Mouse (Mus musculus): Measurements from ENCODE around the gene Maats1. TPM values are rescaled to one million over a fixed set of nuclear protein-coding genes. Genes with fewer than 3 reads are reported as not detected.
A peak's percentile ranks its signal among the peaks of the same experiment; 100 is the strongest.

Gene Maats1
- polyA plus RNA-seq, 1 experiment, result not detected

GRCm38 (mm10) chr16:38379088-38379487 is 37.1 kb upstream of the Maats1 start:
- Histone ChIP-seq H3K9me3 (no peaks in the 10 kb centered on the region), H3K36me3 (replicated peaks; ENCODE audit: low read length) (peaks cover 9% of the 10 kb centered on the region), H3K4me1 (peaks cover 61% of the 10 kb centered on the region), H3K4me3 (replicated peaks) (no peak overlapping the region), H3K27me3 (replicated peaks) (no peaks in the 10 kb centered on the region)
- no peak for TF ChIP-seq GATA1 (IDR thresholded peaks at IDR 0.05; ENCODE audit: borderline replicate concordance, low read length)
- no peak for TF ChIP-seq FLI1 (IDR thresholded peaks at IDR 0.05; ENCODE audit: low read length)

DNA sequence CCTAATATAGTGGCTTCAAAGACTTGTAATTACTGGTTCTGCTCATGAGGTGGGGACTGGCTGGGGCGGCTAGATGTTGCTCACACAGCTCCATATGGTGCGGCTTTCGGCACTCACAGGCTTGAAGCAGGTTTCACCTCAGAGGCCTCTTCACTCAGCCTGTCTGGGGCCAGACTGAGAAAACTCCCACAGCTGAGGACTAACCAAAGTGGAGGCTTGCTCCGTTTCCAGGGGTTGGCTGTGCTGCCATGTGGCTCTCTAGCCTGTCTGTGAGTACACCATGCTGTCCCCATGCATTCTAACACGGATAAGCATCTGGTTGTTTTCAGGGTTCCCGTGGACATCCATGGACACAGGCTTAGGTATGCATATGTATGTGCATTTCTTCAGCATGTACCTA is 36.6 kb upstream of the Maats1 start:
- H3K36me3 ChIP-seq (replicated peaks; ENCODE audit: low read length), result peaks cover 9% of the 10 kb centered on the region
- TF ChIP-seq GATA1 (IDR thresholded peaks at IDR 0.05; ENCODE audit: borderline replicate concordance, low read length), result no peak
- H3K4me1 ChIP-seq, result peaks cover 61% of the 10 kb centered on the region
- no peaks in the 10 kb centered on the region for H3K9me3 ChIP-seq
- H3K4me3 ChIP-seq (replicated peaks), result no peak overlapping the region
- no peaks in the 10 kb centered on the region for H3K27me3 ChIP-seq (replicated peaks)

DNA sequence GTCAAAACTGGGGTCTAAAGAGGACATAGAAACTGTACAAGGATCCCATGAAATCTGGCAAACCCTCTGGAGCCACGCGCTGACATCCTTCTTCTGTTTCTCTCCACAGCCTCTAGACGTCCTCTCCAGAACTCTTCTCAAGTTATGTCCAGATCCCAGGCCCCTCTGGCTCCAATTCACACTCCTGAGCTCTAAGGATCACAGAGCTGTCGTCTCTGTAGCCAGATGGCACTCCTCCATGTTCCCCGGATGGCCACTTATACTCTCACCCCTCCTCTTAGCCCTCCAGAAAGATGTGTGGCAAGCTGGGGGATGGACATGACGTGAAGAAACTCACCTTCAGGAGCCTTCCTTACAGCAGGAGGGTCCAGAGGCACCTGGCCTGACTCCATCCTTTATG is 35.6 kb upstream of the Maats1 start:
- Histone ChIP-seq H3K4me3 (replicated peaks) (peak overlapping the region; percentile 90), H3K4me1 (peaks cover 69% of the 10 kb centered on the region), H3K36me3 (replicated peaks; ENCODE audit: low read length) (peaks cover 9% of the 10 kb centered on the region), H3K9me3 (no peaks in the 10 kb centered on the region), H3K27me3 (replicated peaks) (no peaks in the 10 kb centered on the region)
- no peak for TF ChIP-seq GATA1 (IDR thresholded peaks at IDR 0.05; ENCODE audit: borderline replicate concordance, low read length)
- no peak for TF ChIP-seq FLI1 (IDR thresholded peaks at IDR 0.05; ENCODE audit: low read length)

GRCm38 (mm10) chr16:38376841-38377249 is 34.9 kb upstream of the Maats1 start:
- no peak for TF ChIP-seq FLI1 (IDR thresholded peaks at IDR 0.05; ENCODE audit: low read length)
- TF ChIP-seq GATA1 (IDR thresholded peaks at IDR 0.05; ENCODE audit: borderline replicate concordance, low read length), result no peak
- Histone ChIP-seq H3K4me3 (replicated peaks) (peak overlapping the region; percentile 90), H3K4me1 (peaks cover 76% of the 10 kb centered on the region), H3K9me3 (no peaks in the 10 kb centered on the region), H3K36me3 (replicated peaks; ENCODE audit: low read length) (peaks cover 9% of the 10 kb centered on the region), H3K27me3 (replicated peaks) (no peaks in the 10 kb centered on the region)

DNA sequence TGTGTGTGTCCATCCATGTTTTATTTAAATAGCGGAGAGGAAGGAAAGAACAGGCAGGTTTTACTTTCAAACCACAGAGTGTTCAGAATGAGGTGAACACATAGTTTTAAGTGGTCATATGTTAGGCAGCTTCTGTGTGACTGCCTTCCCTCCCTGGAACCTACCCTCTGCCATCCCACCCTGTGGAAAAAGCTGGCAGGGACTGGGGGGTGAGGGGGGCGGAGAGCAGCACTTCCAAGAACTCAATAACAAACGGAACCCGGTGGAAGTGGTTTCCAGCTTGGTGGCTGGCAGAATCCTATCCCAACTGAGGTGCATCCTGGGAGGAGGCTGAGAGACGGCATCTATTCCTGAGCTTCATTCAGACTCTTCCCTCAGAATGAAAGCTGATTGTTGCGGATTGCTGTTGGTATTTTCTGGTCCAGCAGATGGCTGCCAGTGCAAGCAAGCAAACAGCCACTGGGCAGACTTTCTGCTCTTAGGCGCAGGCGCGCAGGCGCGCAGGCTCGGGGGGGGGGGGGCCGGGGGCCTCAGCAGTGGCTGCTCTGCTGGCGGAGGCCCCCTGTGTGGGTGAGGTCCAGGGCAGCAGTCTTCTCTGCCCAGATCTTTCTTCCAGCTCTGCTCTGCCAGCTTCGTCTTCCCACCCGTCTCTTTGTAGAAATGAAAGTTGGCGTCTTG is 34.4 kb upstream of the Maats1 start:
- Histone ChIP-seq H3K36me3 (replicated peaks; ENCODE audit: low read length) (peaks cover 9% of the 10 kb centered on the region), H3K4me3 (replicated peaks) (peak overlapping the region; percentile 90), H3K27me3 (replicated peaks) (no peaks in the 10 kb centered on the region), H3K9me3 (no peaks in the 10 kb centered on the region), H3K4me1 (peaks cover 82% of the 10 kb centered on the region)
- no peak for TF ChIP-seq GATA1 (IDR thresholded peaks at IDR 0.05; ENCODE audit: borderline replicate concordance, low read length)
- TF ChIP-seq FLI1 (IDR thresholded peaks at IDR 0.05; ENCODE audit: low read length), result no peak

DNA sequence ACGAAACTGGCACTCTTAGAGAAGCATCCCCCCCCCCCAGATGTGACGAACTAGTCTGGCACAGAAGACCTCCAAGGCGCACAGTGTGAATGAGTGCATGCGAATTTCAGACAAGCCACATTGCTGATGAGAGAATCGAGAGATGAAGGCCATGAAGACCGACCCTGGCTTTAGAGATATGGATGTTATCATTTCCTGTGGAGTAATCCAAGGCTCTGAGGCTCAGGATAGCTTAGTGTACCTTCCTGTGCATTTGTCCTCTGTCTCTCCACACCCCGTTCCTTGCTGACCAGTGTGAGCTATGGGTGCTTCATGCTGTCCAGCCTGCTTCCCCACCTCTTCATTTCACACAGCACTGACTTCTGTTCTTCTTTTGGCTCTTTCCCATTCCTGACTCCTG is 33.2 kb upstream of the Maats1 start:
- Histone ChIP-seq H3K4me3 (replicated peaks) (peak overlapping the region; percentile 81), H3K9me3 (no peaks in the 10 kb centered on the region), H3K36me3 (replicated peaks; ENCODE audit: low read length) (peaks cover 14% of the 10 kb centered on the region), H3K4me1 (peaks cover 93% of the 10 kb centered on the region), H3K27me3 (replicated peaks) (no peaks in the 10 kb centered on the region)
- no peak for TF ChIP-seq GATA1 (IDR thresholded peaks at IDR 0.05; ENCODE audit: borderline replicate concordance, low read length)
- no peak for TF ChIP-seq FLI1 (IDR thresholded peaks at IDR 0.05; ENCODE audit: low read length)

DNA sequence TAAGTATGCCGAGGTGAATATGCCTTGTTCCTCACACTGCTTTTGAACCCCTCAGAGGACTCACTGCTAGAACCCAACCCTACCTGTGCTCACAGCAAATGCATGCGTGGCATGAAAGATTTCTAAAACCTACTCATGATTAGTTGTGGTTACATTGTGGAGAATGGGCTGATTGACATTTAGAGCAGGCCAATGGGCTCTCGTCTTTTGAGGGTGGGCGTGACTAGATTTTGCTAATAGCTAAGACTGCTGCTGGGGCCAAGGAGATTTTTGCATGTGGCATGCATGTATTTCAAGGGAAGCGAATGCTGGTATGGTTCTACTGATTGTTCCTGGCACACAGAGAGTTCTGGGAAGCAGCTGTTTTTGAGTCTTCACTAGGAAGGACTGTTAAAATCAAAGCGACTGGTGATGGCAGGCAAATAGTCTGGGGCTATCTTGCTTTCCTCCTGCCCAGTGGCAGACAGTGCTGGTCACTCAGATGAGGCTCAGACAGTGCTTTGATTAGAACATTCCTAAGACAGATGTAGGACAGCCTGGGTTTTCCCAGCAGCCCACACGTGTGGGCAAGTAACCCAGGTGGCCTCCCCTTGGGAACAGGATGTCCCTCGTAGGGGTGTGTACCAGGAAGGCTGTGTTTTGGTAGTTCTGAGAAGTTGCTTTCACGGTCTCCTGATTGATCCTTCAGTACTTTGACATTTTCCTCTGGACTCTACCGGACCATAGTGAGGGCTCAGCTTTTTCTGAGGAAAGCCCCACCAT is 32.6 kb upstream of the Maats1 start:
- Histone ChIP-seq H3K27me3 (replicated peaks) (no peaks in the 10 kb centered on the region), H3K4me1 (peaks cover 94% of the 10 kb centered on the region), H3K36me3 (replicated peaks; ENCODE audit: low read length) (peaks cover 14% of the 10 kb centered on the region), H3K4me3 (replicated peaks) (no peak overlapping the region), H3K9me3 (no peaks in the 10 kb centered on the region)
- TF ChIP-seq FLI1 (IDR thresholded peaks at IDR 0.05; ENCODE audit: low read length) (no peak), GATA1 (IDR thresholded peaks at IDR 0.05; ENCODE audit: borderline replicate concordance, low read length) (no peak)

GRCm38 (mm10) chr16:38373941-38374340 is 32.0 kb upstream of the Maats1 start:
- Histone ChIP-seq H3K4me3 (replicated peaks) (no peak overlapping the region), H3K36me3 (replicated peaks; ENCODE audit: low read length) (peaks cover 14% of the 10 kb centered on the region), H3K9me3 (no peaks in the 10 kb centered on the region), H3K27me3 (replicated peaks) (no peaks in the 10 kb centered on the region), H3K4me1 (peaks cover 96% of the 10 kb centered on the region)
- TF ChIP-seq FLI1 (IDR thresholded peaks at IDR 0.05; ENCODE audit: low read length) (no peak), GATA1 (IDR thresholded peaks at IDR 0.05; ENCODE audit: borderline replicate concordance, low read length) (no peak)

DNA sequence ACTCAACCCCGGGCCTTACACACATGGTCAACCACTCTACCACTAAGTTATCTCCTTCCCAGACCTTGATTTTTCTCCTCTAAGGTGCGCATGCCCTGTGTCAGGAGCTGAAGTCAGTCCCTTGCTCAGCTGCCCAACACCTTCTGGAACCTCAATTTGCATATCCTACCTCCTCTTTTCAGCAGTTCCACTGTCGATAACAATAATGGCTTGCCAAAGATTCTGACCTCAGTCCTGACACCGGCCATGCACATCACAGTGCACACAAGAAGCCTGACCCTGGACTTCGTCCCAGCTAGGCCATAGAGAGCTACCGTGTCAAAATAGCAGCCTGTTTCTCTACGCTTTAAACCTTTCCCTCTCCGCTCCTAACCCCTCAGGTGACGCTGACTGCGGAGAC is 31.5 kb upstream of the Maats1 start:
- Histone ChIP-seq H3K36me3 (replicated peaks; ENCODE audit: low read length) (peaks cover 9% of the 10 kb centered on the region), H3K4me1 (peaks cover 96% of the 10 kb centered on the region), H3K4me3 (replicated peaks) (no peak overlapping the region), H3K9me3 (no peaks in the 10 kb centered on the region), H3K27me3 (replicated peaks) (no peaks in the 10 kb centered on the region)
- TF ChIP-seq FLI1 (IDR thresholded peaks at IDR 0.05; ENCODE audit: low read length) (no peak), GATA1 (IDR thresholded peaks at IDR 0.05; ENCODE audit: borderline replicate concordance, low read length) (no peak)

- H3K4me1 ChIP-seq, result peaks cover 97% of the 10 kb centered on the region
- peak overlapping the region; percentile 14 for H3K4me3 ChIP-seq (replicated peaks)
- no peaks in the 10 kb centered on the region for H3K9me3 ChIP-seq
- peaks cover 8% of the 10 kb centered on the region for H3K36me3 ChIP-seq (replicated peaks; ENCODE audit: low read length)
- TF ChIP-seq GATA1 (IDR thresholded peaks at IDR 0.05; ENCODE audit: borderline replicate concordance, low read length) (no peak), FLI1 (IDR thresholded peaks at IDR 0.05; ENCODE audit: low read length) (no peak)
- H3K27me3 ChIP-seq (replicated peaks), result no peaks in the 10 kb centered on the region
Measured at GRCm38 (mm10) chr16:38372876-38373275, 30.9 kb upstream of the Maats1 start.
